8 mouse cellular contexts compared by ENCODE assay signal in genomic region chr3:58448230-58448629, GRCm38 (mm10). TPM values are rescaled to one million over a fixed set of nuclear protein-coding genes. Genes with fewer than 3 reads are reported as not detected.
DNase-seq lines count a peak whose midpoint lies in the region; ATAC-seq lines count a peak whose summit lies in the region.

No protein-coding gene starts in this region.

- peak; percentile 19 to 36 for DNase-seq in cerebellum, postnatal 10 days
- peak; percentile 7 for DNase-seq in lung, postnatal 14 days
- no peak for DNase-seq in lung, adult 18-20 months
- DNase-seq in induced T-regulatory cell, adult 2 months (ENCODE audit: low read depth) = peak; percentile 60
- DNase-seq in thymus, postnatal 0 days (ENCODE audit: low spot score) = peak; percentile 57
- DNase-seq in gastrocnemius, adult 8-10 months (ENCODE audit: low spot score in 2 of 2) = no peak
- no peak for DNase-seq in gastrocnemius, postnatal 10 days

- ATAC-seq in cerebellum, adult (ENCODE audit: insufficient number of reproducible peaks, low FRiP score, low TSS enrichment) = no peak

RNA-seq across cellular contexts. Expression of gene Tsc22d2, which starts 33.7 kb away (rescaled TPM):
- 7.2 and 9.6 TPM in 2 replicates for polyA plus RNA-seq in thymus, postnatal 0 days (2015; fragmentation: Nextera tagmentation; extraction: Ambion mirVana)
- 10 to 100 TPM; 23.7 to 29.8 (median 26.0) TPM for total RNA-seq in gastrocnemius, adult 8-10 months (2022)
- total RNA-seq in gastrocnemius, postnatal 10 days (2021) = 10 to 100 TPM; 22.5 to 28.3 TPM

Comparison
In these comparisons a context has a peak if more than half of its experiments do, and no peak if none do; other contexts are left out.
1. DNase-seq: peak in cerebellum, postnatal 10 days (2 of 2), lung, postnatal 14 days (single experiment), induced T-regulatory cell, adult 2 months (single experiment) and thymus, postnatal 0 days (single experiment); none in lung, adult 18-20 months (0 of 2), gastrocnemius, adult 8-10 months (0 of 2) and gastrocnemius, postnatal 10 days (single experiment).